Mouse (Mus musculus) A20 (cell line): Measurements from ENCODE around the gene Tlr5.

Source experiments
- DNase-seq: peaks from one replicate; pipeline ENCODE4 v3.0.0-alpha.2; 2011; ENCODE audit warnings: low read depth, low spot score

The Tlr5 gene

GRCm38 (mm10) chr1:182954287-182955046 lies at the start of gene Tlr5:
Gene Tlr5, plus strand, starts transcription at chr1:182954788.
- DNase-seq: no peak

DNA sequence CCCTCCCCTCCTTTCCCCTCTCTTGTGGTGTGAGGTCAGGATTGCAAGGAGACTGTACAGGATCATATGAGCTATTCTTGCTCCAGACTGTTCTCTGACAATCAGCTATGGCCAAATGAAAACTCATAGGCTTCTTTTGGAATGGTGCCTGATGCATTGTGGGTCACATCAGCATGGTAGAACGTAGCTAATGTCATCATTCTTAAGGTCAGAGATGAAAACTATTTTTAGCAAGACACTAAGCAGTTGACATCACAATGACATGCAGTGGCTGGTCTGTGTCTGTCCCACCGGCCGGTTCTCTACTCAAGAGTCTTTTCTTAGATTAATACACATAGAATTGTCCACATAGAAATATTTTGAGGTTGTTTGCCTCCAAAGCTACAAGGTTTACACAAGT lies 48.9 kb upstream of the Tlr5 start:
- no peak for DNase-seq

DNA sequence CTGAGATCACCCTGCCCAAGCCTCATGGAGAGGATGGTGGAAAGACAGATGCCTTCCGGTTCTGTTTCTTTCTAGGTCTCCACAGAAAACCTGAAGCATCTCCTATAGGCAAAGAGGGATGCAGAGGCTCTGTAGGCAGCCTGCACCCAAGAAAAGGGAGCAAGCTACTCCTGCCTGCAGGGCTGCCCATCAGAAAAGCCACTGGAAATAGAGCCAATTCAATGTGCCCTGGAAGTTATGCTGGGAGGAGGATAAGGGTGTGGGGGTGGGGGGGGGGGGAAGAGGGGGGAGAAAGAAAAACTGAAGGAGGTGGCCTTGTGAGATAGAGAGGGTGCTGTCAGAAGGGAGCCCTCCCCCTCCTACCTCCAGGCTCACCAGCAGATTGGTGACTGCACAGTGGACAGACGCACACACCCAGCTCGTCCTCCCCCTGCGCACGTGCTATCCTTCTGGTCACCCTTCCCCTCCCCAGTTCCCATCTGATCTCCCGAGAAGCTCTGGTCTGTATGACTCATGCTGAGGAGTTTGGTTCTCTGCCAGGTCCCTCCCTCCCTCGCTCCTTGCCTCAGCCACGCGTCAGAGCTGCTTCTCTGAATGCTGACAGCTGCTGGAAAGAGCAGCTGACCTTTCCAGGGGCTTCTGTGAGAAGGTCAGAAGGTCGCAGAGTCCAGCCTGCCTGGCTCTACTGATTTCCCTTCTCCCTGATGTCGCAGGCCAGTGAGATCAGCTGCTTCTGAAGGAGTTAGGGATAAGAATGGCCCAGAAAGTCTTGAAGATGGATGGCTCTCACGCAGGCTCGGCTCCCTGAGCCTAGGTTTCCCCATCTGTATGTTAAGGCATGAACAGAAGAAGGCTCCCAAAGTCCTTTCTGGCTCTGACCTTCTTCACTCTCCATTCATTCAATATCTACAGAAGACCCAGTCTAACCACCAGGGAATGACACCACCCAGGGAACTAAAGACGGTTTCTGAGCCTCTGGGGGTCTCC lies 46.2 kb upstream of the Tlr5 start:
- DNase-seq: no peak

- no peak for DNase-seq
Measured at GRCm38 (mm10) chr1:182909066-182909465, 45.5 kb upstream of the Tlr5 start.

DNA sequence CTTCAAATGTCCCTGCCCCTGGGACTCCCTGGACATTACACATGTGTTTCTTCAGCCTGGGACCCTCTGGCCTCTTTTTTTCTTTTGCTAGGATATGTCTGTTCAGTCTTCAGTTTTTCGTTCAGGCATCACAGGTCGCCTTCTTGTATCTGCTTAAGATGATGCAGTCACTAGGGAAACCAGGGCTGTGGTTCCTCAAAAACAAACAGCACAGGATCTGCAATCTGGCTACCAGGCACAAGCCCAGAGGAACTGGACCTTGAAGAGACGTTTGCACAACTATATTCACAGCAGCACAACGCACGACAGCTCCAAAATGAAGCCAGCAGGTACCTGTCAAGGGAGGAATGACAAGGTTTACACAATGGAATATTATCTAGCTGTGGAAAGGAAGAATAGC lies 45.0 kb upstream of the Tlr5 start:
- DNase-seq: no peak

- DNase-seq: no peak
Measured at GRCm38 (mm10) chr1:182912591-182912990, 42.0 kb upstream of the Tlr5 start.

DNA sequence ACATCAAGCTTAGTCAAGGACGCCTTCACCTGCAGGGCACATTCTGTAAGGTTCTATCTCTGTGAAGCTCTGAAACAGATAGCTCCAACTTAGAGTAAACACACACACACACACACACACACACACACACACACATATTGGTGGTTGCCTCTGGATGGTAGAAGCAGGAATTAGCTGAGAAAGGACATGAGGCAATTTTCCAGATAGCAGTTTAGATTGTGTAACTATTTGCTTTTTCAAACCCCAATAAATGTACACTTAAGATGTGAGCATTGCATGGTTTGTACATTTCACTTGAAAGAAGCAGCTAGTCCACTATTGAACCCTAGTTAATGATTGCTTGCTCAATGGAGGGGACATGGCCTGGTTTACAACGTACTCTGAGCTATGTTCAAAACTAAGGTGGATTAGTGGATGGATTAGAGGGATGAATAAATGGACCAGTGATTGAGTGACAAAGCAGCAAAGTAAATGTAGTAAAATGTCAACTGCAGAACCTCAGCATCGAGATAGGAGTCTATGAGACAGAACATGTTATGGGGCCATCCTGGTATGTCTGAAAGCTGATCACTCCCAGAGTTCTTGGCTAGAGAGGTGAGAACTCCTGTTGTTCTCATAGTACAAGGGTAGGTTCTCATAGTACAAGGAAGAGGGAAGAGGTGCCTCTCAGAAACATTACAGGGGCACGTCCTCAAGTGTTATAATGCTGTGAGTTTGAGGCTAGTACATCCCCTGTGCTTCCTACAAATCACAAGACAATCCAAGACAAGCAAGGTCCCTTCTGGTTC lies 40.3 kb upstream of the Tlr5 start:
- DNase-seq: no peak

GRCm38 (mm10) chr1:182916166-182916565 lies 38.4 kb upstream of the Tlr5 start:
- DNase-seq: no peak

DNA sequence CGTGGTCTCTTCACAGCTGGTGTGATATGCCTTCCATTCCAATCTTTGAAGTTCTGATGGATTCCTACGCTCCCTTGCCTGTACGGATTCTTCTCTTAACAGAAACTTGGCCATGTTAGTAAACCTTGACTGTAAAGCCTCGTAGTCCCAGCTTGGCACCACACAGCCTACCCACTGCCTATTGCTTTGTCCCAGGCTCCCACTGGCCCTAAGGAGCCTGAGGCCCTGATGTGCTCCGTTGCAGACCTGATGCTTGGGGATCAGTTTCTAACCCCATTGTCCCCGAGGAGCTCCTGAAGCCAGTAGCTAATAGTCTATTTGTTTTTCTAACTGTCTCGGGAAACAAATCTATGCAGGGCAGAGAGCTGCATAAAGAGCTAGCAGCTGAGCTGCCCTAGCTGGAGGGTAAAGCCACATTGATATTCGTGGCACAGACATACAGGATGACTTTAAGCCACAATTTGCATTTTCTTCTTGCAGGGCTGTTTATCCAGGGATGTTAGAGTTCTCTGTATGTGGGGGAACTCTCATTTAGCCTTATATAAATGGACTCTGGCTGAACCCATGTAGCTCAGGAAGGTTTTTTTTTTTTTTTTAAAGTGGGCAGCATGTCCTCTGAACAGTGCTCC lies 35.8 kb upstream of the Tlr5 start:
- no peak for DNase-seq

DNA sequence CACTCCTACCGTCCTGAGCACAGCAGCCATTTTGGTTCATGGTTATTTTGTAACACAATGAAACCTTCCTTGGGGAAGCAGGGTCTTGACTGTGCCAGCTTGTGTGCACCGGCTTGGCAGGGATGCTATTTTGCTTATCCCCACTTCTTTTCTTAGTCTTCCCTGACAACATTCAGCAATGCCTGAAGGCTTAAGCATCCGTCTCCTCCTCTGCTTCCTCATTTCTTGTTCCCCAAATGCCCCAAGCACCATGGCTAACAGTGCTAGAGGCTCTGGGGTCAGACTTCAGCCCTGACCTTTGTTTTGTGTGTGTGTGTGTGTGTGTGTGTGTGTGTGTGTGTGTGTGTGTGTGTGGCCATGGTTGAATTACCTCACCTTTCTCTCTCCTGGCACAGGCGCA lies 31.8 kb upstream of the Tlr5 start:
- peak; percentile 19 for DNase-seq

- no peak for DNase-seq
Measured at GRCm38 (mm10) chr1:182926465-182926864, 28.1 kb upstream of the Tlr5 start.

DNA sequence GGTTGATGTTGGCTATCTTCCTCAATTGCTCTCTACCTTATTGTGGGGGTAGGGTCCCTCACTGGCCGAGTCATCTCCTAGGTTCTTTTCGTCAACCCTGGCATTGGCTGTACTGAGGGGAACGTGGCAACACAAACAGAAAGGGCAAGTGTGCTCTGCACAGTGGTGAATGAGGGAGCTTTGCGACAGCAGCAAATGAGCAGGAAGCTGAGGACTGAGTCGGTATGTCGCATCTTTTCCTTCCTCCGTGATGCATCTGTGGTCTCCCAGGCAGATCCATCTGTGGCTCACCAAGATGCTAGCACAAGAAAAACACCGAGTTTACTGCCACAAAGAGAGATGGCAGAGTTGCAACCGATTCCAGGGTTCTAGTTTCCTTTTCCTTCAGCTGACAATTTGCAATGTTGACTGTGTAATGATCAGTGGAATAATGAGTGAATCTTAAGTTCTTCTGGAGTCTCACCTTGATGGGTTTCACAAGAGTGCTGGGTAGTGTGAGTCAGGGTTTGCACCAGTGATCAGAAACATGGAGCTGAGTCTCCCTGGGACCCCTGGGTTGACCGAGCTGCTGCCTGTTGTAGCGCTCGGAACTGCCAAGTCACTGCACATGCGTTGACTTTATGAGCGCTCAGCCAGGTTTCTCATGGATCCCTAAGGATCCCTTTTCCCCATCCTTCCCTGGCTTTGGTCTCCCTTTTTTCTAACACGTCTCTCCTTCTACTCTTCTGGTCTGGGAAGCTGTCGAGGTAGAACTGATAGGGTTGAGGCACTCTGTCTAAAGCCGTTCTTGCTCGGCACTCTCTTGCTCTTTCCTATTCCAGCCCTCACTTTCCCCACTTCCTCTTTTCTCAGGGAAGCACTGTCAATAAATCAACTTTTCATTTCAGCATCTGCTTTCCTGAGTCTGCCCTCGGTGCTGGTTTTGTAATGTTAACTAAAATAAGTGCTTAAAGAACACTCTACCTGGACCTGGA lies 26.4 kb upstream of the Tlr5 start:
- DNase-seq: peak; percentile 14

DNA sequence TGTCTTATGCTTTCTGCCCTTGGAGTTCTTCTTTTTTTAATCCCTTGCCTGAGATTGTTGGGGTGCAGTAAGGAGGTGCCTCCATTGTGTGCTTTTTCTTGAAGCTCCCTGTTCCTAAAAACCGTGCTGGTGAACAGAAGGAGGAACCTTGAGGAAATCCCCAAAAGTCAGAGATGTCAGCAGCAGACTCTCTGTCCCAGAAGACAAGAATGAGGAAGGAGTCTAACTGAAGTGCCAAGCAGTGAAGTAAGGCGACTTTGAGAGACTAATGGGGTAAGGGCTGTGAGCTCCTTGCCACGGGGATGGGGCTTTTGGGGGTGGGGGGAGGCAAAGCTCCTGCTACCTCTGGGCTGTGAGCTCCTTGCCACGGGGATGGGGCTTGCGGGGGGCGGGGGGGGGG lies 19.1 kb upstream of the Tlr5 start:
- no peak for DNase-seq

DNA sequence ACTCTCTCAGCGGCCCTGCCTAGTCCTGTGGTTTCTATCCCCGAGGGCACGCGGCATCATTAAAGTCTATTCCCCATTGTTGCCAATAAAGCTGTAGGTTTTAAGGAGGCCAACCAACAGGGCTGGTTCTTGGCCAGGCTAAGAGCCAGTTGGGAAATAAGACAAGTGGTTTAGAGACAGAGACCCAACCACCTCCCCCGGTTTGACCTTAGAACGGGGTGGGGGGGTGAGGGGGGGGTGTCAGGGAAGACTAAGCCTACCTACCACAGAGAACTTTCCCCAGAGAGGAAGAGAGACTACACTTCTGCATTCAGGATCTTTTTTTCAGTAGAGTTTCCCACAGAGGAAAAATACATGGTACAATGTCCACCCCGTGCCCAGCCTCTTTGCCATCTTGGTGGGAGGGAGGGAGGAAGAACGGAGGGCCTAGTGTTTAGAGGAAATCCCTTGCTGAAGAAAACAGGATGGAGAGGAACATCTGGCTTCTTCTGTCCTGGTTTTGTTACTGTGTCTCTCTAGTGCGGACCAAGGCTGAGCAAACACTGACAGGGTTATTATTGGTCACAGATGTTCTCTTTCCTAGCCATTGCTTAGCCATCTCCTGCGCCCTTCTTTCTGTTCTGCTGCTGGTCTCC lies 17.0 kb upstream of the Tlr5 start:
- no peak for DNase-seq

- DNase-seq: no peak
Measured at GRCm38 (mm10) chr1:182941921-182942320, 12.7 kb upstream of the Tlr5 start.

DNA sequence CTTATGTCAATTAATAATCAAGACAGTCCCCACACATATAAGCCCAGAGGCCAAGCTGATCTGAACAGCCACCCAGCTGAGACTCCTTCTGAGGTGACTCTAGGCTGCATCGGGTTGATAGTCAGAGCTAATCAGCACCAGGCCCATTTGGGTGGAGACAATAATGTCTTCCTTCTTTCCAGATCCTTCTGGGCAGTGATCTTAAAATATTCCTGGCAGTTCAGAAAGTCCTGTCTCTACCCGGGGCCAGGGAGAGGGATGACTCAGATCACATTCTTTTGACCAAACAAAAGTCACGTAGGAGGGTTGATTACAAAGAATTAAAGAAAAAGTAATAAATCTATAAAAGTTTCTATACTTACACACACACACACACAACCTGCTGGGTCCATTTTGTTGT lies 10.7 kb upstream of the Tlr5 start:
- DNase-seq: no peak

DNA sequence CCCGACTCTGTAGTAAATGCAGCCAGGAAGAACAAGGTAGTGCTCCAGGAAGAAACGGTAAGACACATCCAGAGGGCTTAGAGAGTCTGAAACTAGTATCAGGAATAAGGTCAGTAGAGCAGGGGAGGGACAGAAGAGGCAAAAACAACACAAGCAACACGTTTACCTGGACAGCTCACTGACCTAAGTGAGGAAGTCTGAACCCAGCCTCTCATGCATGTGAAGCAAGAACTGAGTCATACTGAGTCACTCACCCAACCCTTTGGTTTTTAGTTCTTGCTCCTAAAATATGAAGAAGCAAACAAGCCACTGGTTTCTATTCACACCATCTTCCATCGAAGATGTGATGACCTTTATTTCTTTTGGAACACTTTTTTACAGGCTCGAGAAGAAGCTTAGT lies 9.9 kb upstream of the Tlr5 start:
- no peak for DNase-seq

DNA sequence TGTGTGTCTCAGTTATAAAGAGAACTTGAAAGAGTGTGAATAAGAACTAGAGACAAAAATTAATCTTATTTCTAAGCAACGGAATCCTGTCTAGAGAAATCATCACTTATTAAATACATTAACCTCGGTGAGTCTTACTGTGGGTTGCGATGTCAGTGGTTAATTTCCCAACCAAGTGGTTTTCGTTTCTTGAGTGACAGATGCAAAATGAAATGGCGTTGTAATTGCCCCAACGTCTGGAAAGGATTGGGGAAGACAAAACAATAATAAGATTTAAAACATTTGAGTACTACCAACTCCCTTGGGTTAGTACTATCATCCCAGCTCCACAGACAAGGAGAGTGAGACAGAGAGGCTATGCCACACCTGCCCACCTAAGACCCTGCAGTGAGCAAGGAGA lies 9.0 kb upstream of the Tlr5 start:
- DNase-seq: no peak

GRCm38 (mm10) chr1:182951298-182951697 lies 3.3 kb upstream of the Tlr5 start:
- no peak for DNase-seq

DNA sequence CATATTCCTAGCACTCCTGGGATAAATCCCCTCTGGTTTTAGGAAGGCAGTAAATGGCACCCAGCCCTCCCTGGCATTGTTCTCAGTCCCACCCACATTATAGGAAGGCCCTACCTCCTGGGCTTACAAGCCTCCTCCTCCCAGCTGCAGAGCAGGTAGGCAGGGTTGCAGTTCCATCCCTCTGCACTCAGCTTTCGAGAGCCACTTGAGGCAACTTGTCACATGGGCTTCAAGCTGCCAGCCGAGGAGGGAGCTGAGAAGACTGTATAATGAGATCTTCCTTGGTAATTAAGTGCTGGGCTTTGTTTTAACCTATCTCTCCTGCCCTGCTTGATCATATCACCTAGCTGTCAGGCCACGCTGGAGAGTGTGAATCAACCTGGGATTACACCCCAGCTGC lies 1.4 kb upstream of the Tlr5 start:
- peak; percentile 48 for DNase-seq
